Mouse (Mus musculus) midbrain, postnatal 0 days (tissue): ENCODE measurements at regions not wholly inside any gene's neighbourhood (a gene's known extent, or its start where the extent isn't known, plus 50 kb on each side); places are given as distances from the start of the nearest gene placed in this dataset.

Experiments used
- ATAC-seq: fragments of 200-750 bp; cut with Nextera tagmentation; 2 replicates; pipeline ENCODE4 v1.8.0; 2017; ENCODE audit warnings: moderate number of reproducible peaks, mild to moderate bottlenecking, moderate TSS enrichment, moderate library complexity; ENCODE audit not compliant: low FRiP score
- DNase-seq: peaks from one replicate; pipeline ENCODE4 v3.0.0-alpha.2; 2015; ENCODE audit warnings: low spot score
- H3K27ac ChIP-seq: fragments of 300-500 bp; sonication (generic); 2 replicates; pipeline ENCODE4 v1.5.1; 2014; ENCODE audit warnings: low read depth, mild to moderate bottlenecking, low read length, mixed read lengths
- H3K27me3 ChIP-seq: fragments of 300-500 bp; sonication (generic); 2 replicates; pipeline ENCODE4 v1.6.1; 2014; ENCODE audit warnings: low read length, control low read depth, mixed read lengths; ENCODE audit not compliant: insufficient read depth
- H3K36me3 ChIP-seq: fragments of 300-500 bp; sonication (generic); 2 replicates; pipeline ENCODE4 v1.6.1; 2014; ENCODE audit warnings: low read length, control low read depth, mixed read lengths; ENCODE audit not compliant: insufficient read depth
- H3K4me1 ChIP-seq: fragments of 300-500 bp; sonication (generic); 2 replicates; pipeline ENCODE4 v1.6.1; 2014; ENCODE audit warnings: mild to moderate bottlenecking, control low read depth, antibody characterized with exemption, low read length, mixed read lengths; ENCODE audit not compliant: insufficient read depth
- H3K4me2 ChIP-seq: fragments of 300-500 bp; sonication (generic); 2 replicates; pipeline ENCODE4 v1.6.1; 2014; ENCODE audit warnings: low read depth, mild to moderate bottlenecking, low read length, mixed read lengths; ENCODE audit not compliant: poor library complexity, severe bottlenecking
- H3K4me3 ChIP-seq: fragments of 300-500 bp; sonication (generic); 2 replicates; pipeline ENCODE4 v1.5.1; 2014; ENCODE audit warnings: low read depth, mild to moderate bottlenecking, low read length, moderate library complexity
- H3K9ac ChIP-seq: fragments of 300-500 bp; sonication (generic); replicated peaks from 2 replicates; pipeline ENCODE4 v1.6.1; 2014; ENCODE audit warnings: mild to moderate bottlenecking, low read length, moderate library complexity, mixed read lengths; ENCODE audit not compliant: poor library complexity, severe bottlenecking
- H3K9me3 ChIP-seq: fragments of 300-500 bp; sonication (generic); 2 replicates; pipeline ENCODE4 v1.6.1; 2016; ENCODE audit warnings: low read length, control low read depth
- CTCF ChIP-seq: IDR thresholded peaks from 2 replicates; pipeline ENCODE4 v1.5.1; 2016; ENCODE audit warnings: antibody characterized with exemption, mild to moderate bottlenecking
- WGBS: fragments of 180-500 bp; shearing (Covaris S2); extraction: QIAGEN DNeasy Blood & Tissue Kit; methylation state at CpG from one replicate; pipeline ENCODE4 v1.1.7; 2014; 5-methylcytosine and 5-hydroxymethylcytosine counted together

- ATAC-seq: no peak
- TF ChIP-seq CTCF: no peak
- Histone ChIP-seq H3K36me3 (no peaks in the 10 kb centered on the region), H3K9me3 (no peaks in the 10 kb centered on the region), H3K27me3 (no peaks in the 10 kb centered on the region), H3K27ac (no peak overlapping the region), H3K9ac (no peak overlapping the region), H3K4me1 (no peaks in the 10 kb centered on the region), H3K4me3 (no peak overlapping the region), H3K4me2 (no peak overlapping the region)
- 80% methylated on average over 10 of the region's 10 CpGs for WGBS
- DNase-seq: no peak
Observed at GRCm38 (mm10) chr10:7289773-7290411, 77.9 kb upstream of the Cnksr3 start.

- no peak overlapping the region for H3K4me2 ChIP-seq
- no peaks in the 10 kb centered on the region for H3K9me3 ChIP-seq
- no peaks in the 10 kb centered on the region for H3K36me3 ChIP-seq
- H3K4me3 ChIP-seq: no peak overlapping the region
- H3K27ac ChIP-seq: no peak overlapping the region
- ATAC-seq: no peak
- TF ChIP-seq CTCF: no peak
- no peaks in the 10 kb centered on the region for H3K4me1 ChIP-seq
- no peak for DNase-seq
- 84% methylated on average over 7 of the region's 7 CpGs for WGBS
- no peaks in the 10 kb centered on the region for H3K27me3 ChIP-seq
- H3K9ac ChIP-seq: no peak overlapping the region
Observed at GRCm38 (mm10) chr10:7285112-7285905, 73.3 kb upstream of the Cnksr3 start.

- no peak for ATAC-seq
- Histone ChIP-seq H3K9ac (no peak overlapping the region), H3K4me1 (no peaks in the 10 kb centered on the region), H3K27me3 (no peaks in the 10 kb centered on the region), H3K4me3 (no peak overlapping the region), H3K9me3 (no peaks in the 10 kb centered on the region), H3K36me3 (no peaks in the 10 kb centered on the region), H3K4me2 (no peak overlapping the region), H3K27ac (no peak overlapping the region)
- no peak for DNase-seq
- 93% methylated on average over 2 of the region's 2 CpGs for WGBS
- TF ChIP-seq CTCF: no peak
Observed at GRCm38 (mm10) chr10:7280429-7280828, 68.4 kb upstream of the Cnksr3 start.

GRCm38 (mm10) chr10:7278820-7279219 is 66.8 kb upstream of the Cnksr3 start:
- H3K9ac ChIP-seq: no peak overlapping the region
- TF ChIP-seq CTCF: no peak
- no peaks in the 10 kb centered on the region for H3K4me1 ChIP-seq
- ATAC-seq (0 out of 2 replicates have a peak, but pooled peaks have one; percentile 23), DNase-seq (no peak)
- no peaks in the 10 kb centered on the region for H3K9me3 ChIP-seq
- H3K36me3 ChIP-seq: no peaks in the 10 kb centered on the region
- WGBS: 21% methylated on average over 5 of the region's 5 CpGs
- no peak overlapping the region for H3K4me3 ChIP-seq
- H3K4me2 ChIP-seq: no peak overlapping the region
- H3K27me3 ChIP-seq: no peaks in the 10 kb centered on the region
- H3K27ac ChIP-seq: no peak overlapping the region

- Histone ChIP-seq H3K9ac (no peak overlapping the region), H3K27me3 (no peaks in the 10 kb centered on the region), H3K27ac (no peak overlapping the region), H3K4me2 (no peak overlapping the region), H3K4me3 (no peak overlapping the region), H3K36me3 (no peaks in the 10 kb centered on the region), H3K4me1 (no peaks in the 10 kb centered on the region), H3K9me3 (no peaks in the 10 kb centered on the region)
- ATAC-seq (no peak), DNase-seq (no peak)
- no peak for TF ChIP-seq CTCF
- 88% methylated on average over 6 of the region's 6 CpGs for WGBS
Observed at GRCm38 (mm10) chr10:7275357-7275756, 63.3 kb upstream of the Cnksr3 start.

GRCm38 (mm10) chr10:7274422-7274821 is 62.4 kb upstream of the Cnksr3 start:
- Histone ChIP-seq H3K9ac (no peak overlapping the region), H3K4me1 (no peaks in the 10 kb centered on the region), H3K9me3 (no peaks in the 10 kb centered on the region), H3K4me2 (no peak overlapping the region), H3K27ac (no peak overlapping the region), H3K27me3 (no peaks in the 10 kb centered on the region), H3K36me3 (no peaks in the 10 kb centered on the region), H3K4me3 (no peak overlapping the region)
- DNase-seq: no peak
- no peak for TF ChIP-seq CTCF
- no peak for ATAC-seq
- 84% methylated on average over 7 of the region's 7 CpGs for WGBS
